Mouse (Mus musculus) midbrain, embryonic 10.5 days (tissue): ENCODE data around the gene Ttll1. TPM values are rescaled to one million over a fixed set of nuclear protein-coding genes. Genes with fewer than 3 reads are reported as not detected.
"Not testable (repeated sequence)": the region's sequence is repeated elsewhere in the genome, so short reads cannot be mapped to it uniquely, and the experiment has no call there.

ENCODE experiments used
- DNase-seq: peaks from one replicate; pipeline ENCODE4 v3.0.0-alpha.2; 2017; ENCODE audit warnings: low spot score
- H3K27ac ChIP-seq: fragments of 300-500 bp; sonication (generic); replicated peaks from 2 replicates; pipeline ENCODE4 v1.5.1; 2016; ENCODE audit warnings: mild to moderate bottlenecking
- H3K27me3 ChIP-seq: fragments of 300-500 bp; sonication (generic); 2 replicates; pipeline ENCODE4 v1.6.1; 2016; ENCODE audit warnings: low read depth, mild to moderate bottlenecking; ENCODE audit not compliant: poor library complexity, severe bottlenecking
- H3K36me3 ChIP-seq: fragments of 300-500 bp; sonication (generic); 2 replicates; pipeline ENCODE4 v1.6.1; 2016; ENCODE audit warnings: mild to moderate bottlenecking, moderate library complexity
- H3K4me1 ChIP-seq: fragments of 300-500 bp; sonication (generic); 2 replicates; pipeline ENCODE4 v1.6.1; 2016
- H3K4me3 ChIP-seq: fragments of 300-500 bp; sonication (generic); 2 replicates; pipeline ENCODE4 v1.5.1; 2016; ENCODE audit warnings: mild to moderate bottlenecking, moderate library complexity
- H3K9me3 ChIP-seq: fragments of 300-500 bp; sonication (generic); replicated peaks from 2 replicates; pipeline ENCODE4 v1.6.1; 2016; ENCODE audit warnings: mild to moderate bottlenecking
- WGBS: fragments of 180-500 bp; shearing (Covaris S2); methylation state at CpG from one replicate; pipeline ENCODE4 v1.1.7; 2016; 5-methylcytosine and 5-hydroxymethylcytosine counted together
- polyA plus RNA-seq: library from polyadenylated mRNA; unstranded; fragments of >200 nt; fragmentation: Nextera tagmentation; extraction: Ambion mirVana; gene quantifications from 2 replicates; pipeline ENCODE4 v1.2.1, GENCODE M21; 2016

Ttll1 gene
- polyA plus RNA-seq, 1 experiment from 2014 or later: 34.3 TPM

DNA sequence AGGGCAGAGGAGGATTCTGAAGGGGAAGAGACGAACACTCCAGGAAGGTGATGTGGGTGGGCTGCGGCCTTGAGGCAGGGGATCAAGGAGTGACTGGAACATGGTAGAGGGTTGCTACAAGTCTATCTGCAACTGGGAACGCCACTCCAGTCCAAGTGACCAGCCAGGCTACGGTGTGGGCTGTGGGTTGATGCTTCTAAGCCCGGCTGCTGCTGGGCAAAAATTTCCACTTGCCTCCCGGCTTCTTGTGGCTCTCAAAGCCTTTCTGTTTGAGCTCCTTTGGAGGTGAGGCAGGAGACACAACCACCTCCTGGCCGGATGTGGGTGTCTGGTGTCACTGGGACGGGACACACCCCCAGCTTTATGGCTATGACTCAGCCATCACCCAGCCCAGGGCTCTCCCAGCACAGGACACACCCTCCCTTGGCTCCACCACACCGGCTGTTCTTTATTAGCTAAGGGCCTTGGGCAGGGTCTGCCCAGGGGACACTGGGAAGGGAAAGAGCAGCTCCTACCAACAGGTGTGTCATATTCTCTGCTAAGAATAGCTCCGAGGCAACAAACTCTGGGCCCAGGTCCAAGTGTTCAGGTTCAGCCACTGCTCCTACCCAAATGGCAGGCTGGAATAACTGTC lies 36.7 kb downstream of the Ttll1 start:
- H3K9me3 ChIP-seq: no peaks in the 10 kb centered on the region
- no peaks in the 10 kb centered on the region for H3K36me3 ChIP-seq
- no peaks in the 10 kb centered on the region for H3K27me3 ChIP-seq
- no peak overlapping the region for H3K4me3 ChIP-seq
- H3K27ac ChIP-seq: no peak overlapping the region
- 77% methylated on average over 10 of the region's 10 CpGs for WGBS
- peaks cover 7% of the 10 kb centered on the region; the same call in 1 of the 2 replicates for H3K4me1 ChIP-seq
- DNase-seq: no peak

- WGBS: 89% methylated on average over 1 of the region's 1 CpGs
Observed at GRCm38 (mm10) chr15:83473251-83473650, 37.4 kb downstream of the Ttll1 start.

GRCm38 (mm10) chr15:83471476-83471875 lies 39.2 kb downstream of the Ttll1 start:
- Histone ChIP-seq H3K4me1 (0 out of 2 replicates have a peak, but pooled peaks cover 2% of the 10 kb centered on the region), H3K4me3 (no peak overlapping the region), H3K27ac (no peak overlapping the region), H3K9me3 (no peaks in the 10 kb centered on the region), H3K36me3 (no peaks in the 10 kb centered on the region), H3K27me3 (no peaks in the 10 kb centered on the region)
- no peak for DNase-seq
- WGBS: 84% methylated on average over 7 of the region's 7 CpGs

More at GRCm38 (mm10) chr15:83473251-83473650, 37.4 kb downstream of the Ttll1 start:
- H3K4me3 ChIP-seq: no peak overlapping the region
- no peaks in the 10 kb centered on the region for H3K9me3 ChIP-seq
- DNase-seq: no peak
- no peaks in the 10 kb centered on the region for H3K27me3 ChIP-seq
- no peaks in the 10 kb centered on the region for H3K36me3 ChIP-seq
- no peak overlapping the region for H3K27ac ChIP-seq
- H3K4me1 ChIP-seq: 0 out of 2 replicates have a peak, but pooled peaks cover 2% of the 10 kb centered on the region

GRCm38 (mm10) chr15:83470443-83470842 lies 40.2 kb downstream of the Ttll1 start:
- WGBS: 87% methylated on average over 8 of the region's 8 CpGs
- Histone ChIP-seq H3K9me3 (no peaks in the 10 kb centered on the region), H3K4me1 (0 out of 2 replicates have a peak, but pooled peaks cover 2% of the 10 kb centered on the region), H3K4me3 (no peak overlapping the region), H3K36me3 (no peaks in the 10 kb centered on the region), H3K27me3 (no peaks in the 10 kb centered on the region), H3K27ac (no peak overlapping the region)
- no peak for DNase-seq

DNA sequence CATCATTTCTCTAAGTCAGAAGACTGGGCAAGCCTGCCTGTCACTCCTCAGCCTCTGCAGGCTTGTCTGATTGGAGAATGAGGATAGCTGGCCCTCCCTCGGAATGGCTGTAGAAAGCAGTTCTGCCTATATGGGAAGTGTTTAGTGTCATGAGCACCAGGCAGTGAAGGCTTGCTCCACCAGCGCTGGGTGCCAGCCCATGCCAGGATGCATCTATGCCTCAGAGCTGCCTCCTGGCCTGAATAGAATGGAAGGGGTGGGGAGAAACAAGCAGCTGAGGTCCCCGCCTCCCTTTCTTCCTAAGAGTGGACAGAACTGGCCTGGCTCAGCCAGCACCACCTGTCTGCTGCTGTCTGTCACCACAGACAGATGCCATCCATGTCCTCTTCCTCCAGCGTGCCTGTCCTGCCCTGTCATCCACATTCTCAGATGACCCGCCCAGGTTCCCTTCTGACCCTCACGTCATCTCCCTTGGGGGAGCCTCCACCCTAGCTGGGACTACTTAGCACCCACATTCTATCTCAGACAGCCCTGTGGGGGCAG lies 41.3 kb downstream of the Ttll1 start:
- WGBS: 68% methylated on average over 6 of the region's 6 CpGs
- no peak for DNase-seq
- no peaks in the 10 kb centered on the region for H3K36me3 ChIP-seq
- 0 out of 2 replicates have a peak overlapping the region, but pooled peaks have one; percentile 7 for H3K27ac ChIP-seq
- H3K4me1 ChIP-seq: 0 out of 2 replicates have a peak, but pooled peaks cover 2% of the 10 kb centered on the region
- no peak overlapping the region for H3K4me3 ChIP-seq
- no peaks in the 10 kb centered on the region for H3K9me3 ChIP-seq
- H3K27me3 ChIP-seq: no peaks in the 10 kb centered on the region

- H3K4me3 ChIP-seq: no peak overlapping the region
- no peak overlapping the region for H3K27ac ChIP-seq
- no peak for DNase-seq
- WGBS: 88% methylated on average over 9 of the region's 9 CpGs
- peaks cover 21% of the 10 kb centered on the region for H3K4me1 ChIP-seq
- no peaks in the 10 kb centered on the region for H3K27me3 ChIP-seq
- H3K9me3 ChIP-seq: no peaks in the 10 kb centered on the region
- H3K36me3 ChIP-seq: no peaks in the 10 kb centered on the region
Observed at GRCm38 (mm10) chr15:83467232-83467966, 43.3 kb downstream of the Ttll1 start.

DNA sequence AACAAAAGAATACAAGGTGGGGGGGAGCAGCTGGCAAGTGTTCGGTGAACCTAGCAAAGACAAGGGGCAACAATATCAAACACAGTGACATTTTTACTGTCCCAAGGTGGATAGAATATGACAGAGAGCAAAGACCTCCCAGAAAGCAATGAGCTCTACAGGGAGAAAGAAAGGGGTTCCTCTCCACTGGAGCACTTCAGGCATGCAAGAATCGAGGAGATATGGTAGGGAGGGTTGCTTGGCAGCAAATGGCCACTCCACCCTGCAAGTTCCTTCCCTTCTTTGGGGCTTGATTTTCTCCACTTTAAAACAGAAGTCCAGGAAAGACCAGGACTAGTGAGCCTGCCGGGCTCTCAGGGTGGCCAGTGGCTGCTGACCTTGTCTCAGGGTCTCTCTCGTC lies 44.4 kb downstream of the Ttll1 start:
- Histone ChIP-seq H3K4me1 (peaks cover 23% of the 10 kb centered on the region), H3K4me3 (no peak overlapping the region), H3K27ac (no peak overlapping the region), H3K27me3 (no peaks in the 10 kb centered on the region), H3K36me3 (no peaks in the 10 kb centered on the region), H3K9me3 (no peaks in the 10 kb centered on the region)
- no peak for DNase-seq
- WGBS: 84% methylated on average over 4 of the region's 4 CpGs

GRCm38 (mm10) chr15:83464905-83465650 lies 45.6 kb downstream of the Ttll1 start:
- H3K4me3 ChIP-seq: peak overlapping the region; percentile 77
- no peak overlapping the region for H3K27ac ChIP-seq
- no peaks in the 10 kb centered on the region for H3K36me3 ChIP-seq
- H3K4me1 ChIP-seq: peaks cover 23% of the 10 kb centered on the region
- no peaks in the 10 kb centered on the region for H3K27me3 ChIP-seq
- no peaks in the 10 kb centered on the region for H3K9me3 ChIP-seq
- 78% methylated on average over 19 of the region's 19 CpGs for WGBS
- no peak for DNase-seq

DNA sequence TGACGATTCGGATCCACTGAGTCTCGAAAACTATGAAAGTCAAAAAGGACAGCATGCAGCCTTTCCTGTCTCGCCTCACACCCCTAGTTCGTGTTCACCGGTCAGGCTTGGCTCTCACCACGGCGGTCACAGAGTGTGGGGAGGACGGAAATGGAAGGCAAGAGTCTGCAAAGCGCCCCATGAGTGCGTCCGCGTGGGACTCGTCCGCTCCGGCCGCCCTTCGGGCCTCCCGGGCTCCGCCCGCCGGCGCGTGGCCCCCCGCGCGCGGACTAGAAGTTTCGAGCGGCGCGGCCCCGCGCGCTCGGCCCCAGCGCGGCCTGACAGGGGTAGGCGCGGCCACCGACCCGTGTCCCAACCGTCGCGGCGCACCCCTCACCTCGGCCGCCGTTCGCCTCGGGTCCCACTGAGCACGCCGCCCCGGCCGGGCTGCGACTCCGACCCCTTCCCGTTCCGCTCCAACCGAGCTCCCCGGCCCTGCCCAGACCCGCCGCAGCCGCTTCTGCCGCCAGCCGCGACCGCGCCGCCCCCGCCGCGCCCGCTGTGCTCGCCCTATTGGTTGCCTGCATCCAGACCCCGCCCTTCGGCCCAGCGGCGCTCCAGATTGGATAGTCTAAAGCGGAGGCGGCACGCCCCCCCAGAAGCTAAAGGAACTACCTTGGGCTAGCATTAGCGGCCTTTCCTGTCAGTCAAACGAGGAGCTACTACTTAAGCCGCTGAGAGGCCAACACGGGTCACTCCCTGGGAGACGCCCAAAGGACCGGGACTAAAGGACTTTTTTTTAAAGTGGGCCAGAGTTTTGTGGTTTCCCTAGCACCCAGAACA lies 46.4 kb downstream of the Ttll1 start, which contains the start of gene Pacsin2:
Gene Pacsin2 (minus strand): TSS at position 524 of the 822 bp plus-strand sequence.
- H3K4me1 ChIP-seq: peaks cover 23% of the 10 kb centered on the region
- H3K36me3 ChIP-seq: no peaks in the 10 kb centered on the region
- no peaks in the 10 kb centered on the region for H3K27me3 ChIP-seq
- no peaks in the 10 kb centered on the region for H3K9me3 ChIP-seq
- H3K27ac ChIP-seq: peak within 1 kb of the TSS; percentile 92
- DNase-seq: peak; percentile 99
- H3K4me3 ChIP-seq: peak within 1 kb of the TSS; percentile 77
- WGBS: under 1% methylated on average over 87 of the region's 88 CpGs

- peak overlapping the region; percentile 77 for H3K4me3 ChIP-seq
- H3K27me3 ChIP-seq: no peaks in the 10 kb centered on the region
- no peaks in the 10 kb centered on the region for H3K36me3 ChIP-seq
- peak overlapping the region; percentile 92 for H3K27ac ChIP-seq
- no peaks in the 10 kb centered on the region for H3K9me3 ChIP-seq
- WGBS: 14% methylated on average over 17 of the region's 17 CpGs
- H3K4me1 ChIP-seq: peaks cover 23% of the 10 kb centered on the region
- peak; percentile 47 for DNase-seq
Observed at GRCm38 (mm10) chr15:83463369-83464082, 47.2 kb downstream of the Ttll1 start.

DNA sequence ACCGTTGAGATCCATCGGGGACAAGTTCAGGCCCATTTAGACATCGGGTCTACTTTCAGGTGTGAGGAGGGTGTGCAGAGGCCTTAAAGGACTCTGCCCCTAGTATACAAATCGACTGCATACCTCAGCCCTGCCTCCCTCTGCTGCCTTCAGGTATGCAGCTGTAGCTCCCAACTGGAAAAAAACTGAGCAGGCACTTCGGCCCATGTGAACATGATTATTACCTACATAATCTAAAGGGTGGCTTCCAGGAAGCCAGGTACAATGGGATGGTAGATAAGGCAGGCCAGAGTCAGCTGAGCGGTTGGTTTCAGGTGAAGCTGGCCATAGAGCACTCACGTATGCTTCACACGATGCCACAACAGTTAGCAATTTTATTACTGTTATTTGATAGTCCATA lies 48.3 kb downstream of the Ttll1 start:
- DNase-seq, H3K27me3 ChIP-seq, H3K9me3 ChIP-seq, H3K4me3 ChIP-seq, H3K36me3 ChIP-seq, H3K27ac ChIP-seq: not testable (repeated sequence)
- peaks cover 23% of the 10 kb centered on the region for H3K4me1 ChIP-seq
- 94% methylated on average over 8 of the region's 8 CpGs for WGBS
